Mouse (Mus musculus): ENCODE results near the gene Gm10401. TPM values are rescaled to one million over a fixed set of nuclear protein-coding genes. Genes with fewer than 3 reads are reported as not detected.

Gm10401 gene
- total and polyA plus RNA-seq, 3 experiments = 1.7 to 10.9 TPM; not detected in 1

GRCm38 (mm10) chr5:115127421-115128179, 29.5 kb upstream of the Gm10401 start:
- peaks cover 54 to 78% of the 10 kb centered on the region in 2 experiments for H3K36me3 ChIP-seq (replicated peaks in 1 of 2; ENCODE audit: control insufficient read depth in 1 of 2, insufficient read depth in 1 of 2, low read length in 1 of 2)
- in situ Hi-C loops (cut with MboI; ENCODE audit: low pct_ligation_motif_present, low pct_unique_long_range_greater_than_20kb, low sequenced_read_pairs) = loop anchor here (5.0 kb wide), 2 partner anchors 40 to 110 kb away; partner anchors contain the start of gene Pop5

DNA sequence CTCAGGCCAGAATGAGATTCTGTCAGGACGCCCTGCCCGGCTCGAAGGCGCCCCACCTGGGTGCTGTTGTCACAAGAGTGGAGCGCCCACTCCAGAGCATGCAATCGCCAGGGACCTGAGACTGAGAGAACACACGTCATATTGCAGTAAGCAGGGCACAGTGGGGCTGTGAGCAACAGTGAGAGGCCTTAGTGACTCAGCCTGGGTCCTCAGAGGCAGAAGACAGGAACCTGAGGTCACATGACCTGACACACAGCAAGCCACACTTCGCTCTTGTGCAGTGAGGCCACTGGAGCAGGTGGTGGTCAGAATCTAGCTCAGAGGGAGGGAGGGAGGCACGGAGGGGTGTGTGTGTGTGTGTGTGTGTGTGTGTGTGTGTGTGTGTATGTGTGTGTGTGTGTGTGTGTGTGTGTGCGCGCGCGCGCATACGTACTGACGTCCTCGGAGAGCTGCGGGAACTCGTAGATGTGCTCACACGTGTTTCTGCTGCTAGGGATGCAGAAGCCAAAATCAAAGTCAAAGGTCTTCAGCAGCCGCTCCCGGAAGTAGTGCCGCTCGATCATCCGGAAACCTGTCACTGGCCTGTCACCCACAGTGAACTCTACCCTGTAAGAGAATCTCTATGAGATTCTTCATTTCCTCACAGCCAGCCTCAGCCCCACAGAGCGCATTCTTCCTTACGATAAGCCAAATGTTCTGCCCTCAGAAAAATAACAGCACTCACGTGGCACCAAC, 28.6 kb upstream of the Gm10401 start:
- Histone ChIP-seq H3K4me2 (ENCODE audit: insufficient read depth, low read depth, poor library complexity, severe bottlenecking) (no peak overlapping the region), H3K4me3 (replicated peaks in 1 of 3; ENCODE audit: low read depth in 2 of 3, low read length in 2 of 3, poor library complexity in 1 of 3) (no peak overlapping the region), H3K27ac (ENCODE audit: insufficient read depth, low read depth) (0 out of 2 replicates have a peak overlapping the region, but pooled peaks have one; percentile 14), H3K79me2 (replicated peaks; ENCODE audit: control insufficient read depth, extremely low read depth, insufficient read depth, poor library complexity, severe bottlenecking) (peaks cover 1% of the 10 kb centered on the region; the same call in 1 of the 2 replicates), H3K9me3 (replicated peaks; ENCODE audit: low read length) (no peaks in the 10 kb centered on the region), H3K36me3 (replicated peaks in 1 of 2; ENCODE audit: control insufficient read depth in 1 of 2, insufficient read depth in 1 of 2, low read length in 1 of 2) (peaks cover 54 to 82% of the 10 kb centered on the region in 2 experiments), H3K27me3 (replicated peaks) (no peaks in the 10 kb centered on the region), H3K4me1 (ENCODE audit: control insufficient read depth in 1 of 2, insufficient read depth in 2 of 2) (peaks cover 7 to 43% of the 10 kb centered on the region in 2 experiments), H3K9ac (ENCODE audit: insufficient read depth, low read depth) (no peak overlapping the region)
- in situ Hi-C loops (cut with MboI; ENCODE audit: low pct_ligation_motif_present, low pct_unique_long_range_greater_than_20kb, low sequenced_read_pairs) = loop anchor here (5.0 kb wide), 2 partner anchors 41 to 111 kb away; partner anchors contain the start of gene Pop5
- dilution Hi-C loops (cut with MboI; ENCODE audit: extremely low pct_ligation_motif_present, extremely low pct_unique_long_range_greater_than_20kb, low sequenced_read_pairs) = no loop called here
- peak; percentile 63 for TF ChIP-seq USF1 (IDR thresholded peaks at IDR 0.05; ENCODE audit: low read depth, low read length)
- peak; percentile 39; the same call in 1 of the 2 replicates for TF ChIP-seq MAX (IDR thresholded peaks at IDR 0.05; ENCODE audit: low read length)
- TF ChIP-seq ZMIZ1 (IDR thresholded peaks at IDR 0.05; ENCODE audit: low read depth, low read length) = no peak
- no peak for TF ChIP-seq MEF2A (IDR thresholded peaks at IDR 0.05; ENCODE audit: borderline replicate concordance, low read depth, low read length)
- TF ChIP-seq EP300 (IDR thresholded peaks at IDR 0.05; ENCODE audit: low read length) = no peak
- TF ChIP-seq NRF1 (IDR thresholded peaks at IDR 0.05; ENCODE audit: low read depth, low read length) = no peak
- no peak for TF ChIP-seq GABPA (IDR thresholded peaks at IDR 0.05; ENCODE audit: insufficient replicate concordance, low read depth, low read length)
- TF ChIP-seq CHD1 (IDR thresholded peaks at IDR 0.05; ENCODE audit: low read depth, low read length) = no peak
- TF ChIP-seq SMC3 (IDR thresholded peaks at IDR 0.05; ENCODE audit: low read depth, low read length) = no peak
- peak; percentile 47 for TF ChIP-seq USF2 (conservative IDR thresholded peaks at IDR 0.05; ENCODE audit: low read depth, low read length)
- TF ChIP-seq RCOR1 (conservative IDR thresholded peaks at IDR 0.05; ENCODE audit: low read depth, low read length) = no peak
- 0 out of 2 replicates have a peak, but pooled peaks have one; percentile 7 for TF ChIP-seq ETS1 (conservative IDR thresholded peaks at IDR 0.05; ENCODE audit: low read depth, low read length)
- peak; percentile 70 for TF ChIP-seq BHLHE40 (IDR thresholded peaks at IDR 0.05; ENCODE audit: low read depth, low read length)
- no peak for TF ChIP-seq ZKSCAN1 (IDR thresholded peaks at IDR 0.05; ENCODE audit: borderline replicate concordance, low read depth, low read length)
- TF ChIP-seq POLR2AphosphoS2 (IDR thresholded peaks at IDR 0.05; ENCODE audit: low read depth, low read length) = no peak
- no peak for TF ChIP-seq SIN3A (IDR thresholded peaks at IDR 0.05; ENCODE audit: low read length)
- TF ChIP-seq MXI1 (IDR thresholded peaks at IDR 0.05; ENCODE audit: low read depth, low read length) = no peak
- TF ChIP-seq IRF4 (IDR thresholded peaks at IDR 0.05; ENCODE audit: low read depth, low read length) = no peak
- TF ChIP-seq UBTF (IDR thresholded peaks at IDR 0.05; ENCODE audit: low read depth, low read length) = no peak
- TF ChIP-seq MAZ (IDR thresholded peaks at IDR 0.05; ENCODE audit: low read depth, low read length) = no peak
- peak; percentile 60 for DNase-seq (ENCODE audit: extremely low read depth)

More at GRCm38 (mm10) chr5:115127421-115128179, 29.5 kb upstream of the Gm10401 start:
- Histone ChIP-seq H3K9me3 (replicated peaks; ENCODE audit: low read length) (no peaks in the 10 kb centered on the region), H3K9ac (ENCODE audit: insufficient read depth, low read depth) (no peak overlapping the region), H3K27me3 (replicated peaks) (no peaks in the 10 kb centered on the region), H3K4me2 (ENCODE audit: insufficient read depth, low read depth, poor library complexity, severe bottlenecking) (no peak overlapping the region), H3K4me3 (replicated peaks in 1 of 3; ENCODE audit: low read depth in 2 of 3, low read length in 2 of 3, poor library complexity in 1 of 3) (no peak overlapping the region), H3K4me1 (ENCODE audit: control insufficient read depth in 1 of 2, insufficient read depth in 2 of 2) (peaks cover 7 to 49% of the 10 kb centered on the region in 2 experiments), H3K79me2 (replicated peaks; ENCODE audit: control insufficient read depth, extremely low read depth, insufficient read depth, poor library complexity, severe bottlenecking) (peaks cover 5% of the 10 kb centered on the region; the same call in 1 of the 2 replicates), H3K27ac (ENCODE audit: insufficient read depth, low read depth) (no peak overlapping the region)
- DNase-seq (ENCODE audit: extremely low read depth) = no peak
- no peak for TF ChIP-seq ZNF384 (IDR thresholded peaks at IDR 0.05; ENCODE audit: low read depth, low read length)
- TF ChIP-seq MYC (IDR thresholded peaks at IDR 0.05; ENCODE audit: low read depth, low read length) = no peak
- no peak for TF ChIP-seq NELFE (IDR thresholded peaks at IDR 0.05; ENCODE audit: low read depth, low read length)
- no peak for TF ChIP-seq ETS1 (conservative IDR thresholded peaks at IDR 0.05; ENCODE audit: low read depth, low read length)
- no peak for TF ChIP-seq BHLHE40 (IDR thresholded peaks at IDR 0.05; ENCODE audit: low read depth, low read length)
- no peak for TF ChIP-seq GABPA (IDR thresholded peaks at IDR 0.05; ENCODE audit: insufficient replicate concordance, low read depth, low read length)
- no peak for TF ChIP-seq RAD21 (IDR thresholded peaks at IDR 0.05; ENCODE audit: low read depth, low read length)
- no peak for TF ChIP-seq CHD1 (IDR thresholded peaks at IDR 0.05; ENCODE audit: low read depth, low read length)
- TF ChIP-seq MAX (IDR thresholded peaks at IDR 0.05; ENCODE audit: low read length) = no peak
- no peak for TF ChIP-seq RCOR1 (conservative IDR thresholded peaks at IDR 0.05; ENCODE audit: low read depth, low read length)
- no peak for TF ChIP-seq ZMIZ1 (IDR thresholded peaks at IDR 0.05; ENCODE audit: low read depth, low read length)
- no peak for TF ChIP-seq JUN (IDR thresholded peaks at IDR 0.05; ENCODE audit: insufficient read depth, low read depth, low read length)
- no peak for TF ChIP-seq USF1 (IDR thresholded peaks at IDR 0.05; ENCODE audit: low read depth, low read length)
- no peak for TF ChIP-seq ZC3H11A (IDR thresholded peaks at IDR 0.05; ENCODE audit: low read depth, low read length)
- TF ChIP-seq MAZ (IDR thresholded peaks at IDR 0.05; ENCODE audit: low read depth, low read length) = no peak
- TF ChIP-seq ZKSCAN1 (IDR thresholded peaks at IDR 0.05; ENCODE audit: borderline replicate concordance, low read depth, low read length) = no peak
- TF ChIP-seq PAX5 (IDR thresholded peaks at IDR 0.05; ENCODE audit: low read length) = no peak
- dilution Hi-C loops (cut with MboI; ENCODE audit: extremely low pct_ligation_motif_present, extremely low pct_unique_long_range_greater_than_20kb, low sequenced_read_pairs) = no loop called here
